Mouse (Mus musculus) embryonic facial prominence, embryonic 11.5 days (tissue): ENCODE data around the gene Dnph1. TPM values are rescaled to one million over a fixed set of nuclear protein-coding genes. Genes with fewer than 3 reads are reported as not detected.

ENCODE experiments used
- ATAC-seq: fragments of 200-750 bp; cut with Nextera tagmentation; replicated peaks from 2 replicates; pipeline ENCODE4 v1.8.0; 2017; ENCODE audit warnings: low read depth; ENCODE audit not compliant: insufficient number of reproducible peaks, low FRiP score, low TSS enrichment
- DNase-seq: peaks from one replicate; pipeline ENCODE4 v3.0.0-alpha.2; 2015; ENCODE audit warnings: low spot score
- H3K27ac ChIP-seq: fragments of 300-500 bp; sonication (generic); replicated peaks from 2 replicates; pipeline ENCODE4 v1.5.1; 2014; ENCODE audit warnings: mild to moderate bottlenecking, low read depth, low read length, control low read depth
- H3K27me3 ChIP-seq: fragments of 300-500 bp; sonication (generic); 2 replicates; pipeline ENCODE4 v1.6.1; 2014; ENCODE audit warnings: mild to moderate bottlenecking, low read length, moderate library complexity, mixed read lengths; ENCODE audit not compliant: control insufficient read depth, insufficient read depth
- H3K36me3 ChIP-seq: fragments of 300-500 bp; sonication (generic); replicated peaks from 2 replicates; pipeline ENCODE4 v1.6.1; 2014; ENCODE audit warnings: low read depth, mild to moderate bottlenecking, low read length, moderate library complexity, mixed read lengths; ENCODE audit not compliant: control insufficient read depth, insufficient read depth
- H3K4me1 ChIP-seq: fragments of 300-500 bp; sonication (generic); 2 replicates; pipeline ENCODE4 v1.6.1; 2014; ENCODE audit warnings: low read length, mixed read lengths; ENCODE audit not compliant: control insufficient read depth, insufficient read depth
- H3K4me2 ChIP-seq: fragments of 300-500 bp; sonication (generic); 2 replicates; pipeline ENCODE4 v1.6.1; 2014; ENCODE audit warnings: low read depth, mild to moderate bottlenecking, control low read depth, low read length, moderate library complexity
- H3K4me3 ChIP-seq: fragments of 300-500 bp; sonication (generic); 2 replicates; pipeline ENCODE4 v1.5.1; 2014; ENCODE audit warnings: low read depth, low read length, control low read depth
- H3K9ac ChIP-seq: fragments of 300-500 bp; sonication (generic); replicated peaks from 2 replicates; pipeline ENCODE4 v1.6.1; 2014; ENCODE audit warnings: mild to moderate bottlenecking, control low read depth, low read length
- H3K9me3 ChIP-seq: fragments of 300-500 bp; sonication (generic); replicated peaks from 2 replicates; pipeline ENCODE4 v1.6.1; 2016; ENCODE audit warnings: mild to moderate bottlenecking, low read length, inconsistent platforms, mixed read lengths; ENCODE audit not compliant: control insufficient read depth
- WGBS: fragments of 180-500 bp; shearing (Covaris S2); extraction: QIAGEN DNeasy Blood & Tissue Kit; methylation state at CpG from one replicate; pipeline ENCODE4 v1.1.7; 2014; 5-methylcytosine and 5-hydroxymethylcytosine counted together
- polyA plus RNA-seq: library from polyadenylated mRNA; unstranded; fragments of >200 nt; fragmentation: Nextera tagmentation; extraction: Ambion mirVana; gene quantifications from 2 replicates; pipeline ENCODE4 v1.2.1, GENCODE M21; 2014

Gene Dnph1
- polyA plus RNA-seq, 1 experiment from 2014 or later, result 65.9 TPM

DNA sequence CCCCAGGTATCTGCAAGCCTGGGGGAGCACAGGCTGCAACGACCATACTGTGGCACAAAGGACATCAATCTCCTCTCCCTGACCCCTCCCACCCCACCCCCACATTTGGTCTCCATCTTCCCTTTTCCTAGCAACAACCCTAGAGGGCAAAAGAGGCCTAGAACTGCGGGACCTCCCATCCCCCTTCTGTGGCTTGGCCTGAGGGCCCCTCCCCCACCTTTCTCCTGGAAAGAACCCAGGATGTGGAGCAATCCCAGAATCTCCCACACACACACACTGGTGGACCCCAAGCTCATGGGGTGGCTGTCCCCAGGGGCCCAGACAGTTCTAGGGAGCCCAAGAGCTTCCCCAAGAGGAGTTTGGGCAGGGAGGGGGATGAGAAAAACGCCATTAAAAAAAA, 51.4 kb downstream of the Dnph1 start:
- Histone ChIP-seq H3K36me3 (peaks cover 10% of the 10 kb centered on the region), H3K27me3 (no peaks in the 10 kb centered on the region; the same call in 1 of the 2 replicates), H3K4me3 (no peak overlapping the region), H3K27ac (no peak overlapping the region), H3K9ac (no peak overlapping the region), H3K4me2 (no peak overlapping the region), H3K4me1 (peaks cover 4% of the 10 kb centered on the region), H3K9me3 (no peaks in the 10 kb centered on the region)
- ATAC-seq (no peak), DNase-seq (no peak)
- 19% methylated on average over 3 of the region's 3 CpGs for WGBS

DNA sequence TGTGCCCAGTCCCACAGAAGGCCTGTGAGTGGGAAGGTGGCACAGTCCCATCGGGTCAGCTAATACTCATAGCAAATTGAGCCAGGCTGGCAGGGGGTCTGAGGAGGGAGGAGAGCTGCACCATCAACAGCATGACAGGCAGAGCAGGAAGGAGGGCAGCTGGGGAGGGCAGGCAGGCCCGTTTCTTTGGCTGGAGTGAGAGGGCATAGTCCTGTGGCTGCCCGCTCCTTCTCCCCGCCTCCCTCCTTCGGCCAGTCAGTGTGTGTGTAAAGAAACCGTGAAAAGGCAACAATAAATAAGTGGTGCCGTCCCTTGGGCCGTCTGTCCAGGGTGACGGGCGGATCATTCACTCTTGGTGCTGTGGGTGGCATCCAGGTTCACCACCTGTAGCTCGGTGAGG, 52.2 kb downstream of the Dnph1 start:
- DNase-seq (no peak), ATAC-seq (no peak)
- H3K4me1 ChIP-seq, result peaks cover 10% of the 10 kb centered on the region
- H3K36me3 ChIP-seq, result peaks cover 10% of the 10 kb centered on the region
- 52% methylated on average over 11 of the region's 11 CpGs for WGBS
- H3K27me3 ChIP-seq, result no peaks in the 10 kb centered on the region; the same call in 1 of the 2 replicates
- no peak overlapping the region for H3K4me2 ChIP-seq
- no peak overlapping the region for H3K4me3 ChIP-seq
- no peak overlapping the region for H3K27ac ChIP-seq
- no peaks in the 10 kb centered on the region for H3K9me3 ChIP-seq
- no peak overlapping the region for H3K9ac ChIP-seq

DNA sequence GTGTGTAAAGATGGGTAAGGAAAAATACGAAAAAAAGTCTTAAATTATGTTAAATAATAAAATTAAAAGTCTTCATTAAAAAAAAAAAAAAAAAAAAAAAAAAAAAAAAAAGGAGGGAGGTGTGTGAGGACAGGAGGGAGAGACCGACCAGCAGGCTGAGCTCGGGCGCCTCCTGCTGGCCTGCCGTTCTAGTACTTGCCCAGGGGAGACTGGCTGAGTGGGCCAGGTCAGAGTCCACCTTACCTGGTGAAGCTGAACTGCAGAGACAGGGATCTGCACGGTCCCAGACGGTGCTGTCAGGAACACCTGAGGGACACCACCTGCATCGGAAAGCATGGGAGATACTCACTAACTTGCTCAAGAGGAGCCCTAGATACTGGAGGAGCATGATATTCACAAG, 52.7 kb downstream of the Dnph1 start:
- DNase-seq, result peak; percentile 74
- no peak overlapping the region for H3K27ac ChIP-seq
- H3K4me1 ChIP-seq, result peaks cover 15% of the 10 kb centered on the region
- WGBS, result 27% methylated on average over 8 of the region's 8 CpGs
- no peak overlapping the region for H3K9ac ChIP-seq
- no peak for ATAC-seq
- no peaks in the 10 kb centered on the region; the same call in 1 of the 2 replicates for H3K27me3 ChIP-seq
- no peak overlapping the region for H3K4me3 ChIP-seq
- H3K9me3 ChIP-seq, result no peaks in the 10 kb centered on the region
- peaks cover 10% of the 10 kb centered on the region for H3K36me3 ChIP-seq
- H3K4me2 ChIP-seq, result no peak overlapping the region

Other genes with a start within 250 kb of the Dnph1 start
- gene Polr1c, start 248.7 kb upstream of the Dnph1 start, polyA plus RNA-seq, result 121 and 127 TPM in 2 replicates
- gene Yipf3, start 248.6 kb upstream of the Dnph1 start, polyA plus RNA-seq, result 55.3 and 63.2 TPM in 2 replicates
- 0.89 and 1.2 TPM in 2 replicates for gene Lrrc73, start 243.2 kb upstream of the Dnph1 start, polyA plus RNA-seq
- 38.5 and 43.7 TPM in 2 replicates for gene Tjap1, start 213.7 kb upstream of the Dnph1 start, polyA plus RNA-seq
- 1.2 and 2.0 TPM in 2 replicates for gene Dlk2, start 199.3 kb upstream of the Dnph1 start, polyA plus RNA-seq
- 3.2 and 3.6 TPM in 2 replicates for gene Abcc10, start 168.4 kb upstream of the Dnph1 start, polyA plus RNA-seq
- gene Zfp318, start 113.0 kb upstream of the Dnph1 start, polyA plus RNA-seq, result 12.1 and 15.3 TPM in 2 replicates
- gene Crip3, start 67.8 kb upstream of the Dnph1 start, polyA plus RNA-seq, result 0.43 and 1.0 TPM in 2 replicates
- not detected in 2 replicates for gene Slc22a7, start 58.3 kb upstream of the Dnph1 start, polyA plus RNA-seq
- gene Ttbk1, start 9.0 kb upstream of the Dnph1 start, polyA plus RNA-seq, result 0.38 and 0.63 TPM in 2 replicates
- 3.5 and 3.7 TPM in 2 replicates for gene Cul9, start 49.7 kb downstream of the Dnph1 start, polyA plus RNA-seq
- gene Srf, start 59.5 kb downstream of the Dnph1 start, polyA plus RNA-seq, result 6.4 and 11.1 TPM in 2 replicates
- 25.7 and 34.5 TPM in 2 replicates for gene Ptk7, start 132.8 kb downstream of the Dnph1 start, polyA plus RNA-seq
- 17.7 and 22.5 TPM in 2 replicates for gene Klc4, start 149.3 kb downstream of the Dnph1 start, polyA plus RNA-seq
- 114 and 117 TPM in 2 replicates for gene Mrpl2, start 149.5 kb downstream of the Dnph1 start, polyA plus RNA-seq
- gene Cul7, start 153.6 kb downstream of the Dnph1 start, polyA plus RNA-seq, result 27.9 and 28.1 TPM in 2 replicates
- 54.0 and 61.6 TPM in 2 replicates for gene Rrp36, start 177.6 kb downstream of the Dnph1 start, polyA plus RNA-seq
- 165 and 186 TPM in 2 replicates for gene Mea1, start 182.1 kb downstream of the Dnph1 start, polyA plus RNA-seq
- gene Klhdc3, start 184.2 kb downstream of the Dnph1 start, polyA plus RNA-seq, result 117 and 121 TPM in 2 replicates
- 111 and 115 TPM in 2 replicates for gene Ppp2r5d, start 208.4 kb downstream of the Dnph1 start, polyA plus RNA-seq
- 13.9 and 17.4 TPM in 2 replicates for gene Pex6, start 214.8 kb downstream of the Dnph1 start, polyA plus RNA-seq
- 0.35 and 0.62 TPM in 2 replicates for gene Gnmt, start 232.5 kb downstream of the Dnph1 start, polyA plus RNA-seq